Mouse (Mus musculus) 3T3-L1 (cell line): ENCODE measurements around the gene Lbx1.

Experiments
- DNase-seq: peaks from one replicate; pipeline ENCODE4 v3.0.0-alpha.2; 2015; ENCODE audit warnings: low read depth, low spot score

The Lbx1 gene

DNA sequence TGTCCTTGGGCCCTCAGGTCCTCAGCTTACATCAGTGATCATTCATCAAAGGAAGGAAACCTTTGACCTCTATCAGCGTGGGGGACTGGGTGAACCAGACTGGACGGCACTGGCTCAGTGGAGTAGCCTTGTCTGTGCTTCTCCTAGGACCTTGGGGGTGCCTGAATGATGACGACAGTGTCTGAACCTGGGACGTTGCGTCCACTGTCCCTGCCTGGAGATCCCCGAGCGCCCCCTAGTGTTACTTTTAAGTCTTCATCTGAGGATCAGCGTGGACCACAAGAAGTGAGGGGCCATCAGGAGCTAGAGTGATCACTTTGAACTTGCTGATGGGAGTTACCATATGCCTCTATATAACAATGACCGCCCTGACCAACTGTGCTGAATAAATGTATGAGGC, 19.4 kb downstream of the Lbx1 start:
- DNase-seq: peak; percentile 76

DNA sequence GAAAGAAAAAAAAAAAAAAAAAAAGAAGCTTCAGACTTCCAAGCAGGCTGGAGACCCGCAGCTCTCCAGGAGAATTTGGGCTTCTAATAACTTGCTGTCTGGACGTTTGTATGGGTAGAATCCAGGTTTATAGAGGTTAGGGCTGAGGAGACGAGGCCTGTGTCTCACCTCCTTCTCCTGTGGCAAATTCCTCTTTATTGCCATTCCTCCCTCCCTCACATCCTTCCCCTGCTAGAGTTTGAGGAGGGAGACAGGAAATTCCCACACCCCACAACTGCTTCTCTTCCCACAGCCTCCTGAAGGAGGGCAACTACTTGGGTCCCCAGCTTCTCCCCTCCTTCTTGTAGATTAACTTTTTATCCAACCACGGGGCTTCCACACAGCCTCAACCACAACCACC, 20.2 kb downstream of the Lbx1 start:
- DNase-seq: no peak

GRCm38 (mm10) chr19:45209776-45210422, 25.7 kb downstream of the Lbx1 start:
- DNase-seq: no peak

GRCm38 (mm10) chr19:45209191-45209590, 26.4 kb downstream of the Lbx1 start:
- DNase-seq: no peak

GRCm38 (mm10) chr19:45208438-45209060, 27.1 kb downstream of the Lbx1 start:
- no peak for DNase-seq

- DNase-seq: no peak
These were observed 27.8 kb downstream of the Lbx1 start for GRCm38 (mm10) chr19:45207662-45208437.

GRCm38 (mm10) chr19:45207153-45207552, 28.5 kb downstream of the Lbx1 start:
- no peak for DNase-seq

- no peak for DNase-seq
These were observed 30.1 kb downstream of the Lbx1 start for GRCm38 (mm10) chr19:45205311-45206105.

- no peak for DNase-seq
These were observed 38.6 kb downstream of the Lbx1 start for GRCm38 (mm10) chr19:45196967-45197366.

GRCm38 (mm10) chr19:45194651-45195050, 41.0 kb downstream of the Lbx1 start:
- DNase-seq: no peak
